Mouse (Mus musculus) intestine, postnatal 0 days (tissue): ENCODE results near the gene Afap1l2. TPM values are rescaled to one million over a fixed set of nuclear protein-coding genes. Genes with fewer than 3 reads are reported as not detected.

Source experiments
- ATAC-seq: fragments of 200-750 bp; cut with Nextera tagmentation; 2 replicates; pipeline ENCODE4 v1.8.0; 2017; ENCODE audit warnings: mild to moderate bottlenecking, moderate TSS enrichment, moderate library complexity
- H3K27ac ChIP-seq: fragments of 300-500 bp; sonication (generic); 2 replicates; pipeline ENCODE4 v1.5.1; 2014; ENCODE audit warnings: mild to moderate bottlenecking, low read depth, low read length, moderate library complexity
- H3K27me3 ChIP-seq: fragments of 300-500 bp; sonication (generic); replicated peaks from 2 replicates; pipeline ENCODE4 v1.6.1; 2014; ENCODE audit warnings: low read length, mixed read lengths; ENCODE audit not compliant: control insufficient read depth, insufficient read depth
- H3K36me3 ChIP-seq: fragments of 300-500 bp; sonication (generic); 2 replicates; pipeline ENCODE4 v1.6.1; 2014; ENCODE audit warnings: mild to moderate bottlenecking, moderate library complexity; ENCODE audit not compliant: control insufficient read depth, insufficient read depth
- H3K4me1 ChIP-seq: fragments of 300-500 bp; sonication (generic); replicated peaks from 2 replicates; pipeline ENCODE4 v1.6.1; 2014; ENCODE audit warnings: antibody characterized with exemption, low read length, mixed read lengths; ENCODE audit not compliant: control insufficient read depth, insufficient read depth
- H3K4me2 ChIP-seq: fragments of 300-500 bp; sonication (generic); replicated peaks from 2 replicates; pipeline ENCODE4 v1.6.1; 2014; ENCODE audit warnings: low read depth, mild to moderate bottlenecking, moderate library complexity
- H3K4me3 ChIP-seq: fragments of 300-500 bp; sonication (generic); 2 replicates; pipeline ENCODE4 v1.5.1; 2014; ENCODE audit warnings: low read depth, low read length
- H3K9ac ChIP-seq: fragments of 300-500 bp; sonication (generic); 2 replicates; pipeline ENCODE4 v1.6.1; 2014; ENCODE audit warnings: mild to moderate bottlenecking, low read depth, low read length
- H3K9me3 ChIP-seq: fragments of 300-500 bp; sonication (generic); 2 replicates; pipeline ENCODE4 v1.6.1; 2016; ENCODE audit warnings: mixed run types; ENCODE audit not compliant: control insufficient read depth
- CTCF ChIP-seq: sonication (generic); IDR thresholded peaks from 2 replicates; pipeline ENCODE4 v1.5.1; 2016; ENCODE audit warnings: low read depth, mild to moderate bottlenecking, control low read depth, antibody characterized with exemption, moderate library complexity
- WGBS: fragments of 180-500 bp; shearing (Covaris S2); extraction: QIAGEN DNeasy Blood & Tissue Kit; methylation state at CpG from one replicate; pipeline ENCODE4 v1.1.7; 2014; 5-methylcytosine and 5-hydroxymethylcytosine counted together
- polyA plus RNA-seq: library from polyadenylated mRNA; unstranded; fragments of >200 nt; fragmentation: Nextera tagmentation; extraction: Ambion mirVana; gene quantifications from 2 replicates; pipeline ENCODE4 v1.2.1, GENCODE M21; 2015

The Afap1l2 gene
- polyA plus RNA-seq, 1 experiment from 2014 or later, result 7.1 TPM

GRCm38 (mm10) chr19:56887879-56888278, 120.1 kb downstream of the Afap1l2 start:
- no peaks in the 10 kb centered on the region for H3K27me3 ChIP-seq
- TF ChIP-seq CTCF, result no peak
- H3K4me1 ChIP-seq, result no peaks in the 10 kb centered on the region
- H3K4me2 ChIP-seq, result no peak overlapping the region
- ATAC-seq, result no peak
- no peak overlapping the region for H3K9ac ChIP-seq
- no peak overlapping the region for H3K27ac ChIP-seq
- H3K36me3 ChIP-seq, result no peaks in the 10 kb centered on the region
- WGBS, result 70% methylated on average over 10 of the region's 10 CpGs
- H3K9me3 ChIP-seq, result no peaks in the 10 kb centered on the region
- H3K4me3 ChIP-seq, result no peak overlapping the region

- Histone ChIP-seq H3K4me3 (no peak overlapping the region), H3K27ac (no peak overlapping the region), H3K36me3 (no peaks in the 10 kb centered on the region), H3K4me1 (0 out of 2 replicates have a peak, but pooled peaks cover 5% of the 10 kb centered on the region), H3K4me2 (no peak overlapping the region), H3K9ac (no peak overlapping the region), H3K9me3 (no peaks in the 10 kb centered on the region), H3K27me3 (peaks cover 43% of the 10 kb centered on the region)
- WGBS, result 54% methylated on average over 6 of the region's 6 CpGs
- no peak for ATAC-seq
- no peak for TF ChIP-seq CTCF
These were observed 130.7 kb downstream of the Afap1l2 start for GRCm38 (mm10) chr19:56877364-56877763.

- no peak overlapping the region for H3K9ac ChIP-seq
- no peak for ATAC-seq
- peak overlapping the region; percentile 41 for H3K4me3 ChIP-seq
- peak overlapping the region; percentile 75 for H3K4me2 ChIP-seq
- no peak for TF ChIP-seq CTCF
- no peaks in the 10 kb centered on the region for H3K36me3 ChIP-seq
- WGBS, result 8% methylated on average over 30 of the region's 30 CpGs
- H3K4me1 ChIP-seq, result 0 out of 2 replicates have a peak, but pooled peaks cover 5% of the 10 kb centered on the region
- no peak overlapping the region for H3K27ac ChIP-seq
- no peaks in the 10 kb centered on the region for H3K9me3 ChIP-seq
- H3K27me3 ChIP-seq, result peaks cover 43% of the 10 kb centered on the region
These were observed 133.3 kb downstream of the Afap1l2 start for GRCm38 (mm10) chr19:56874601-56875315.

GRCm38 (mm10) chr19:56873816-56874600, 134.0 kb downstream of the Afap1l2 start, which contains the start of gene Vwa2:
Gene Vwa2, plus strand, starts transcription at chr19:56874249.
- 2% methylated on average over 71 of the region's 71 CpGs for WGBS
- peak within 1 kb of the TSS; percentile 75 for H3K4me2 ChIP-seq
- H3K27me3 ChIP-seq, result peaks cover 43% of the 10 kb centered on the region
- no peak within 1 kb of the TSS for H3K27ac ChIP-seq
- 0 out of 2 replicates have a peak, but pooled peaks cover 5% of the 10 kb centered on the region for H3K4me1 ChIP-seq
- H3K9me3 ChIP-seq, result no peaks in the 10 kb centered on the region
- no peak within 1 kb of the TSS for H3K9ac ChIP-seq
- TF ChIP-seq CTCF, result 0 out of 2 replicates have a peak, but pooled peaks have one; percentile 5
- H3K4me3 ChIP-seq, result peak within 1 kb of the TSS; percentile 41
- H3K36me3 ChIP-seq, result no peaks in the 10 kb centered on the region
- ATAC-seq, result peak; percentile 41; the same call in 1 of the 2 replicates

- H3K36me3 ChIP-seq, result no peaks in the 10 kb centered on the region
- H3K4me1 ChIP-seq, result no peaks in the 10 kb centered on the region
- peak; percentile 84 for ATAC-seq
- H3K9me3 ChIP-seq, result no peaks in the 10 kb centered on the region
- WGBS, result 46% methylated on average over 4 of the region's 4 CpGs
- no peak overlapping the region for H3K4me3 ChIP-seq
- TF ChIP-seq CTCF, result no peak
- peaks cover under 1% of the 10 kb centered on the region; the same call in 1 of the 2 replicates for H3K27me3 ChIP-seq
- H3K27ac ChIP-seq, result no peak overlapping the region
- H3K9ac ChIP-seq, result no peak overlapping the region
- H3K4me2 ChIP-seq, result no peak overlapping the region
These were observed 140.3 kb downstream of the Afap1l2 start for GRCm38 (mm10) chr19:56867701-56868100.

Other genes starting within 250 kb of the Afap1l2 start
- 11.3 and 11.8 TPM in 2 replicates for gene Ccdc186, start 186.0 kb downstream of the Afap1l2 start, polyA plus RNA-seq
- 0.12 and 0.13 TPM in 2 replicates for gene Tdrd1, start 182.0 kb downstream of the Afap1l2 start, polyA plus RNA-seq
- gene Vwa2, start 134.0 kb downstream of the Afap1l2 start, polyA plus RNA-seq, result 0.04 and 0.07 TPM in 2 replicates